Mouse (Mus musculus) embryonic fibroblast, embryonic 13.5 days (primary cell): ENCODE data around the gene Slc4a2.

Experiments
- CTCF ChIP-seq: IDR thresholded peaks from 2 replicates; pipeline ENCODE4 v1.5.1; 2011; ENCODE audit warnings: mild to moderate bottlenecking, control low read depth, low read length, moderate library complexity, borderline replicate concordance; ENCODE audit not compliant: insufficient read depth
- POLR2A ChIP-seq: IDR thresholded peaks from 2 replicates; pipeline ENCODE4 v1.6.1; 2011; ENCODE audit warnings: low read depth, mild to moderate bottlenecking, control low read depth, low read length, moderate library complexity

DNA sequence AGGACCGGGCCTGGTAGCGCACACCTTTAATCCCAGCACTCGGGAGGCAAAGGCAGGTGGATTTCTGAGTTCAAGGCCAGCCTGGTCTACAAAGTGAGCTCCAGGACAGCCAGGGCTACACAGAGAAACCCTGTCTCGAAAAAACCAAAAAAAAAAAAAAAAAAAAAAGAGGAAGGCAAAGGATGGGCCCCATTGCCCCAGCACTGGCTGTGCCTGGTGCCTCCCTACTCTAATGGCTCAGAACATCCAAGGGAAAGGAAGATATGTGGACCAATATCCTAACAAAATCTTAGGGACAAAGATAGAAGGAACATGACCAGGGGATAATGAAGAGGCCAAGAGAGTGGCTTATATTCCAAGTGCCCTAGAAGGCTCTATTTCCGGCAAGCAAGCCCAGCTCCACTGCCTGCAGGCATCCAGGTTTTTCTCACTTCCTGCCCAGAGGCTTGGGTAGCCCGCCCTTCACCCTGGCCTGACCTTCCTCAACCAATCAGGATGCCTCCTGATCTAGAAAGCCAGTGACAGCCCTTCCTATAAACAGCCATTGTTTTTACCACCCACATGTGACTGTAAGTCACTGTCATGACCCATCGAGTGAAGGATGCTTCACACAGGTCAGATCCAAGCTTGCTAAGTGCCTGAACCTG is 34.5 kb upstream of the Slc4a2 start:
- TF ChIP-seq CTCF (no peak), POLR2A (no peak)
